Mouse (Mus musculus): ENCODE data around the gene Naxd. TPM values are rescaled to one million over a fixed set of nuclear protein-coding genes. Genes with fewer than 3 reads are reported as not detected.

Gene Naxd
- total and polyA plus RNA-seq, 3 experiments, result 54.8 to 72.3 TPM; not detected in 1

DNA sequence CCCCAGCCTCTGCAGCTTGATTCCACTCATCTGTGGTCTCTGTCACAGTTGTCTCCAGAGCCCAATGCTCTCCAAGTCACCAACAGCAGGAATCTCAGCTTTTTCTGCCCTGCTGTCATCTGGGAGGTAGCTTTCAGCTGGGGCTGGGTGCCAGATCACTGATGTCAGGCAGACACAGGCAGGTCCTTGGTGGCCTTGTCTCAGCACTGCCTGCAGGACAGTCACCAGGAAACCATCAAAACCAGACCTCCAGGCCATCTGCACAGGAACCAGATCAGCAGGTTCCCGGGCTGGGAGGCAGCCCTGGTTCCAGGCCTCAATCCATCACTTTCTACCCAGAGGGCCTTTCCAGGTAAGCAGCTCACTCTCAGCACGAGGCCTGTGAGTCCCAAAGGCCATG, 35.5 kb upstream of the Naxd start:
- Histone ChIP-seq H3K27me3 (ENCODE audit: control insufficient read depth in 1 of 2, insufficient read depth in 2 of 2, low read length in 2 of 2) (no peaks in the 10 kb centered on the region), H3K36me3 (ENCODE audit: control insufficient read depth in 1 of 2, insufficient read depth in 2 of 2, low read length in 2 of 2) (peaks cover 0 to 5% of the 10 kb centered on the region in 2 experiments; a peak in 2 of 4 replicates), H3K4me3 (ENCODE audit: control insufficient read depth in 1 of 2, insufficient read depth in 1 of 2, low read depth in 2 of 2, low read length in 2 of 2) (no peak overlapping the region), H3K27ac (ENCODE audit: control insufficient read depth, low read depth, low read length) (no peak overlapping the region), H3K79me2 (ENCODE audit: control insufficient read depth, insufficient read depth, low read length, poor library complexity) (no peaks in the 10 kb centered on the region), H3K4me1 (ENCODE audit: control insufficient read depth in 1 of 2, insufficient read depth in 2 of 2, low read length in 2 of 2) (no peaks in the 10 kb centered on the region), H3K9me3 (replicated peaks; ENCODE audit: insufficient read depth, low read length) (no peaks in the 10 kb centered on the region), H3K9ac (ENCODE audit: control insufficient read depth, low read depth, low read length, poor library complexity, severe bottlenecking) (no peak overlapping the region)
- TF ChIP-seq TBP (IDR thresholded peaks at IDR 0.05; ENCODE audit: low read depth, low read length), result no peak
- TF ChIP-seq BHLHE40 (IDR thresholded peaks at IDR 0.05; ENCODE audit: borderline replicate concordance, low read depth, low read length), result no peak
- no peak for TF ChIP-seq ELF1 (IDR thresholded peaks at IDR 0.05; ENCODE audit: low read depth, low read length)
- no peak for TF ChIP-seq MAX (IDR thresholded peaks at IDR 0.05; ENCODE audit: low read length)
- no peak for TF ChIP-seq SMC3 (IDR thresholded peaks at IDR 0.05; ENCODE audit: low read depth, low read length)
- TF ChIP-seq MXI1 (IDR thresholded peaks at IDR 0.05; ENCODE audit: low read depth, low read length), result no peak
- TF ChIP-seq ZC3H11A (IDR thresholded peaks at IDR 0.05; ENCODE audit: low read depth, low read length), result no peak
- no peak for TF ChIP-seq USF1 (IDR thresholded peaks at IDR 0.05; ENCODE audit: low read depth, low read length)
- no peak for TF ChIP-seq UBTF (IDR thresholded peaks at IDR 0.05; ENCODE audit: borderline replicate concordance, insufficient read depth, low read depth, low read length)
- no peak for TF ChIP-seq CHD2 (IDR thresholded peaks at IDR 0.05; ENCODE audit: low read length)
- no peak for TF ChIP-seq RCOR1 (IDR thresholded peaks at IDR 0.05; ENCODE audit: low read depth, low read length)
- no peak for TF ChIP-seq NRF1 (IDR thresholded peaks at IDR 0.05; ENCODE audit: insufficient read depth, low read depth, low read length, poor library complexity, severe bottlenecking)
- TF ChIP-seq ETS1 (IDR thresholded peaks at IDR 0.05; ENCODE audit: low read depth, low read length), result no peak
- TF ChIP-seq POLR2A (IDR thresholded peaks at IDR 0.05; ENCODE audit: control insufficient read depth in 1 of 2, insufficient read depth in 1 of 2, low read depth in 1 of 2, low read length in 2 of 2, poor library complexity in 1 of 2), result no peak
- no peak for TF ChIP-seq MEF2A (IDR thresholded peaks at IDR 0.05; ENCODE audit: extremely low read depth, insufficient replicate concordance, low read depth, low read length, poor library complexity, severe bottlenecking)
- no peak for TF ChIP-seq ZKSCAN1 (IDR thresholded peaks at IDR 0.05; ENCODE audit: low read depth, low read length)
- DNase-seq (ENCODE audit: low read depth, low spot score), result no peak

GRCm38 (mm10) chr8:11462641-11463040, 34.7 kb upstream of the Naxd start:
- DNase-seq (ENCODE audit: low read depth, low spot score), result no peak
- no peaks in the 10 kb centered on the region for H3K79me2 ChIP-seq (ENCODE audit: control insufficient read depth, insufficient read depth, low read length, poor library complexity)
- H3K4me1 ChIP-seq (ENCODE audit: control insufficient read depth in 1 of 2, insufficient read depth in 2 of 2, low read length in 2 of 2), result no peaks in the 10 kb centered on the region
- peaks cover 0 to 5% of the 10 kb centered on the region in 2 experiments; a peak in 2 of 4 replicates for H3K36me3 ChIP-seq (ENCODE audit: control insufficient read depth in 1 of 2, insufficient read depth in 2 of 2, low read length in 2 of 2)
- H3K9ac ChIP-seq (ENCODE audit: control insufficient read depth, low read depth, low read length, poor library complexity, severe bottlenecking), result no peak overlapping the region
- H3K27me3 ChIP-seq (ENCODE audit: control insufficient read depth in 1 of 2, insufficient read depth in 2 of 2, low read length in 2 of 2), result no peaks in the 10 kb centered on the region
- H3K4me3 ChIP-seq (ENCODE audit: control insufficient read depth in 1 of 2, insufficient read depth in 1 of 2, low read depth in 2 of 2, low read length in 2 of 2), result no peak overlapping the region
- no peak overlapping the region for H3K27ac ChIP-seq (ENCODE audit: control insufficient read depth, low read depth, low read length)
- TF ChIP-seq MAFK (IDR thresholded peaks at IDR 0.05; ENCODE audit: borderline replicate concordance, low read depth, low read length) (no peak), MYC (IDR thresholded peaks at IDR 0.05; ENCODE audit: low read depth, low read length) (no peak), CHD1 (IDR thresholded peaks at IDR 0.05; ENCODE audit: low read depth, low read length) (no peak), TAL1 (IDR thresholded peaks at IDR 0.05; ENCODE audit: low read length) (no peak), E2F4 (IDR thresholded peaks at IDR 0.05; ENCODE audit: borderline replicate concordance, low read depth, low read length) (no peak), RAD21 (IDR thresholded peaks at IDR 0.05; ENCODE audit: low read depth, low read length) (no peak), ZNF384 (IDR thresholded peaks at IDR 0.05; ENCODE audit: low read depth, low read length) (no peak), POLR2AphosphoS2 (IDR thresholded peaks at IDR 0.05; ENCODE audit: low read length) (no peak), ZKSCAN1 (IDR thresholded peaks at IDR 0.05; ENCODE audit: low read depth, low read length) (no peak), KAT2A (conservative IDR thresholded peaks at IDR 0.05; ENCODE audit: low read depth, low read length) (no peak), UBTF (IDR thresholded peaks at IDR 0.05; ENCODE audit: borderline replicate concordance, insufficient read depth, low read depth, low read length) (no peak), TCF12 (IDR thresholded peaks at IDR 0.05; ENCODE audit: low read depth, low read length) (no peak)
- H3K9me3 ChIP-seq (replicated peaks; ENCODE audit: insufficient read depth, low read length), result no peaks in the 10 kb centered on the region

All from MEL (cell line).